ENCODE assay signal across 16 mouse cellular contexts in genomic region chr13:36111331-36111730, GRCm38 (mm10).
"Had no signal": no experiment of that assay in that cellular context is flagged by ENCODE, and none has a peak within 500 bp of the region (broad histone marks: within the 10 kb centered on the region; RNA-seq: fewer than 3 reads in every experiment).

No protein-coding gene starts in this region.

- H3K36me3 ChIP-seq: neural tube, embryonic 13.5 days; neural tube, embryonic 15.5 days; stomach, embryonic 15.5 days had no signal

- H3K27me3 ChIP-seq: neural tube, embryonic 13.5 days; neural tube, embryonic 15.5 days; stomach, embryonic 15.5 days had no signal

- H3K27ac ChIP-seq: neural tube, embryonic 13.5 days; neural tube, embryonic 15.5 days; stomach, embryonic 15.5 days; stomach, postnatal 0 days had no signal

- H3K4me3 ChIP-seq: neural tube, embryonic 13.5 days; neural tube, embryonic 15.5 days; stomach, embryonic 15.5 days had no signal

- DNase-seq: retina, postnatal 1 day; right cerebral cortex, adult 18-20 months; right cerebral cortex, postnatal 14 days; right cerebral cortex, postnatal 25 days; right cerebral cortex, postnatal 4 days; spleen, adult 18-20 months; thymus, adult 18-20 months; thymus, adult 2 months; thymus, postnatal 14 days; thymus, postnatal 25 days; thymus, postnatal 36 days; thymus, postnatal 4 days had no signal

- H3K4me1 ChIP-seq: stomach, embryonic 15.5 days had no signal
